Mouse (Mus musculus) megakaryocyte, embryonic 14.5 days (primary cell): Measurements from ENCODE around the gene Vmn2r66. TPM values are rescaled to one million over a fixed set of nuclear protein-coding genes. Genes with fewer than 3 reads are reported as not detected.

Experiments used
- H3K27me3 ChIP-seq: replicated peaks from 2 replicates; pipeline ENCODE3; 2012; ENCODE audit warnings: inconsistent platforms
- H3K36me3 ChIP-seq: replicated peaks from 2 replicates; pipeline ENCODE3; 2012; ENCODE audit warnings: low read length, inconsistent platforms, mixed read lengths
- H3K4me1 ChIP-seq: 2 replicates; pipeline ENCODE4 v1.6.1; 2012; ENCODE audit warnings: inconsistent platforms
- H3K4me3 ChIP-seq: replicated peaks from 2 replicates; pipeline ENCODE3; 2012; ENCODE audit warnings: moderate library complexity, mild to moderate bottlenecking, inconsistent platforms
- H3K9me3 ChIP-seq: 2 replicates; pipeline ENCODE4 v1.6.1; 2012; ENCODE audit warnings: inconsistent platforms
- FLI1 ChIP-seq: IDR thresholded peaks from 2 replicates; pipeline ENCODE4 v1.6.1; 2012; ENCODE audit warnings: low read length, inconsistent platforms, mixed read lengths
- GATA1 ChIP-seq: IDR thresholded peaks from 3 replicates; pipeline ENCODE4 v1.6.1; 2012; ENCODE audit warnings: mixed read lengths, low read length, inconsistent platforms, borderline replicate concordance
- polyA plus RNA-seq: library from polyadenylated mRNA; stranded (reverse); fragments of >175 nt; gene quantifications from 2 replicates; pipeline ENCODE4 v1.2.3, GENCODE M21; 2012; ENCODE audit warnings: low replicate concordance; ENCODE audit not compliant: insufficient read depth

Vmn2r66 gene
- not detected in 2 replicates for polyA plus RNA-seq

- Histone ChIP-seq H3K36me3 (no peaks in the 10 kb centered on the region), H3K9me3 (no peaks in the 10 kb centered on the region; the same call in 1 of the 2 replicates), H3K4me3 (no peak within 1 kb of the TSS), H3K27me3 (no peaks in the 10 kb centered on the region), H3K4me1 (no peaks in the 10 kb centered on the region)
- TF ChIP-seq GATA1 = no peak
- TF ChIP-seq FLI1 = no peak
These were observed at the start of gene Vmn2r66 for GRCm38 (mm10) chr7:85012168-85012567. TSS of gene Vmn2r66 (minus strand) at chr7:85012268.

- no peaks in the 10 kb centered on the region for H3K27me3 ChIP-seq
- H3K9me3 ChIP-seq = 0 out of 2 replicates have a peak, but pooled peaks cover 3% of the 10 kb centered on the region
- no peaks in the 10 kb centered on the region for H3K36me3 ChIP-seq
- no peak overlapping the region for H3K4me3 ChIP-seq
- TF ChIP-seq GATA1 (no peak), FLI1 (no peak)
- H3K4me1 ChIP-seq = no peaks in the 10 kb centered on the region
These were observed 15.4 kb downstream of the Vmn2r66 start for GRCm38 (mm10) chr7:84996694-84997093.

- TF ChIP-seq GATA1 = no peak
These were observed 48.1 kb downstream of the Vmn2r66 start, which contains the start of gene Vmn2r65 for GRCm38 (mm10) chr7:84964015-84964414. TSS of gene Vmn2r65 (minus strand) at chr7:84964115.

More at GRCm38 (mm10) chr7:84964015-84964414, 48.1 kb downstream of the Vmn2r66 start, which contains the start of gene Vmn2r65:
- no peak within 1 kb of the TSS for H3K4me3 ChIP-seq
- H3K4me1 ChIP-seq = no peaks in the 10 kb centered on the region
- no peaks in the 10 kb centered on the region for H3K36me3 ChIP-seq
- no peaks in the 10 kb centered on the region for H3K9me3 ChIP-seq
- H3K27me3 ChIP-seq = no peaks in the 10 kb centered on the region

Other genes with a start within 250 kb of the Vmn2r66 start
- gene Olfr291, start 158.7 kb downstream of the Vmn2r66 start, polyA plus RNA-seq = not detected in 2 replicates
- gene Vmn2r65, start 48.2 kb downstream of the Vmn2r66 start, polyA plus RNA-seq = not detected in 2 replicates
- not detected in 2 replicates for gene Vmn2r67, start 143.7 kb upstream of the Vmn2r66 start, polyA plus RNA-seq
- not detected in 2 replicates for gene Vmn2r68, start 225.5 kb upstream of the Vmn2r66 start, polyA plus RNA-seq